Mouse (Mus musculus): ENCODE data around the gene Trib2. TPM values are rescaled to one million over a fixed set of nuclear protein-coding genes. Genes with fewer than 3 reads are reported as not detected.

Gene Trib2
- total and polyA plus RNA-seq, 3 experiments: 8.1 to 13.5 (median 10.6) TPM

DNA sequence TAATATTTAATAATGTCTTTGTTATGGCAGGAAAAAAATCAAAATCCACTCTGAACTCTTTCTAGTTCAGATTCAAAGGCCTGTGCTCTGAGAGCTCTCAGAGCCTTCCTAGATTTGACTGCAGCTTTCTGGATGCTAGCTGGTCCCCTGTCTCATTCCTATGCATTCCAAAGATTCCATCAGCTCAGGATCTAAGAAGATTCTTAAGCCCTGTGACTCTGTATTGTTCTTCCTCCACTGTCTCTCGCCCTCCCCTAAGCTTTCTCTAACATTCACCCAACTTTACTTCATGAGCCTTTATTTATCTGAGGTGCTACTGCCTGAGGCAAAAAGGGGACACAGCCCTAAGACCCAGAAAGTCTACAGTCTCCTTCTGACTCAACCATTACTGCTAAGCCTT is 51.5 kb downstream of the Trib2 start:
- Histone ChIP-seq H3K4me3 (replicated peaks in 1 of 3; ENCODE audit: low read depth in 2 of 3, low read length in 2 of 3, poor library complexity in 1 of 3) (no peak overlapping the region), H3K79me2 (replicated peaks; ENCODE audit: control insufficient read depth, extremely low read depth, insufficient read depth, poor library complexity, severe bottlenecking) (no peaks in the 10 kb centered on the region), H3K4me1 (ENCODE audit: control insufficient read depth in 1 of 2, insufficient read depth in 2 of 2) (peaks cover 0 to 11% of the 10 kb centered on the region in 2 experiments; a peak in 2 of 4 replicates), H3K27me3 (replicated peaks) (no peaks in the 10 kb centered on the region), H3K4me2 (ENCODE audit: insufficient read depth, low read depth, poor library complexity, severe bottlenecking) (no peak overlapping the region), H3K36me3 (replicated peaks in 1 of 2; ENCODE audit: control insufficient read depth in 1 of 2, insufficient read depth in 1 of 2, low read length in 1 of 2) (no peaks in the 10 kb centered on the region), H3K27ac (ENCODE audit: insufficient read depth, low read depth) (no peak overlapping the region), H3K9ac (ENCODE audit: insufficient read depth, low read depth) (no peak overlapping the region), H3K9me3 (replicated peaks; ENCODE audit: low read length) (no peaks in the 10 kb centered on the region)
- TF ChIP-seq KAT2A (IDR thresholded peaks at IDR 0.05; ENCODE audit: insufficient replicate concordance, low read length): no peak
- TF ChIP-seq TBP (conservative IDR thresholded peaks at IDR 0.05; ENCODE audit: low read depth, low read length): no peak
- no peak for TF ChIP-seq HCFC1 (IDR thresholded peaks at IDR 0.05; ENCODE audit: low read depth, low read length)
- no peak for TF ChIP-seq RCOR1 (conservative IDR thresholded peaks at IDR 0.05; ENCODE audit: low read depth, low read length)
- TF ChIP-seq MAZ (IDR thresholded peaks at IDR 0.05; ENCODE audit: low read depth, low read length): no peak
- TF ChIP-seq GABPA (IDR thresholded peaks at IDR 0.05; ENCODE audit: insufficient replicate concordance, low read depth, low read length): no peak
- no peak for TF ChIP-seq ETS1 (conservative IDR thresholded peaks at IDR 0.05; ENCODE audit: low read depth, low read length)
- no peak for TF ChIP-seq JUN (IDR thresholded peaks at IDR 0.05; ENCODE audit: insufficient read depth, low read depth, low read length)
- TF ChIP-seq USF2 (conservative IDR thresholded peaks at IDR 0.05; ENCODE audit: low read depth, low read length): no peak
- no peak for TF ChIP-seq SIN3A (IDR thresholded peaks at IDR 0.05; ENCODE audit: low read length)
- TF ChIP-seq USF1 (IDR thresholded peaks at IDR 0.05; ENCODE audit: low read depth, low read length): no peak
- TF ChIP-seq BHLHE40 (IDR thresholded peaks at IDR 0.05; ENCODE audit: low read depth, low read length): no peak
- no peak for TF ChIP-seq PAX5 (IDR thresholded peaks at IDR 0.05; ENCODE audit: low read length)
- TF ChIP-seq UBTF (IDR thresholded peaks at IDR 0.05; ENCODE audit: low read depth, low read length): no peak
- TF ChIP-seq TCF12 (IDR thresholded peaks at IDR 0.05; ENCODE audit: low read depth, low read length): no peak
- TF ChIP-seq CHD1 (IDR thresholded peaks at IDR 0.05; ENCODE audit: low read depth, low read length): no peak
- no peak for TF ChIP-seq CTCF (conservative IDR thresholded peaks at IDR 0.05 in 1 of 2, IDR thresholded peaks at IDR 0.05 in 1 of 2; ENCODE audit: low read depth in 2 of 2, low read length in 2 of 2)
- no peak for TF ChIP-seq SMC3 (IDR thresholded peaks at IDR 0.05; ENCODE audit: low read depth, low read length)
- TF ChIP-seq MAFK (IDR thresholded peaks at IDR 0.05; ENCODE audit: insufficient replicate concordance, low read length): no peak
- no peak for TF ChIP-seq POLR2AphosphoS2 (IDR thresholded peaks at IDR 0.05; ENCODE audit: low read depth, low read length)
- no peak for DNase-seq (ENCODE audit: extremely low read depth)
- in situ Hi-C loops (cut with MboI; ENCODE audit: low pct_ligation_motif_present, low pct_unique_long_range_greater_than_20kb, low sequenced_read_pairs) (no loop called here), dilution Hi-C loops (cut with MboI; ENCODE audit: extremely low pct_ligation_motif_present, extremely low pct_unique_long_range_greater_than_20kb, low sequenced_read_pairs) (no loop called here)

DNA sequence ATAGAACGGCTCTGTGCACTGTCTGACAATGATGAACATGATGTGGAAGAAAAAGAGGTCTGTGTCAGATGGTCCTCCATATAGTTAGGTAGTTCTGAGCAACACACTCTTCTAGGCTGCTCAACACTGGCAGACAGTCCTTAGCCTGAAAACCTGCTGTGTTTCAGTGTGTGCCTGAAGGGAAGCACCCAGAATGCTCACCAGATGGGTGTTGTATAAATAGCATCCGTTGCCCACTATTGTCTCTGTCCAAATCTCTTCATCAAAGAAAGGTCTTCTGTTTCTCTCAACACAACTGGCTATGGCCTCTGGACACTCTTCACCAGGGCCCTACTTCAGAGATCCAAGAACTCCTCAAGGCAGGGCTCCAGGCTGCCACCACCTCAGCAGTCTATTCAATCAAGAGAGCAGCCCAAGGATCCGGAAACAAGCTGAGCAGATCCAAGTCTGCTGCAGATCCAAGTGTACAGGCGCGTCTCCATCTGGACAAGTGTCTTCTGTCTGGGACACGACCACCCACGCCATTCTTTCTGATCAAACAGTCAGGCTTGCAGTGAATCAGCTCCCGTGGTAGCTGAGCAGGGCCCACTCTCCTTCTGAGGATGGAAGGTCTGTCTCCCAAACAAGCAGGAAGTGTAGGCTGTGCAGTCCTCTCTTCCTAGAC is 55.1 kb downstream of the Trib2 start:
- no peaks in the 10 kb centered on the region for H3K36me3 ChIP-seq (replicated peaks in 1 of 2; ENCODE audit: control insufficient read depth in 1 of 2, insufficient read depth in 1 of 2, low read length in 1 of 2)
- dilution Hi-C loops (cut with MboI; ENCODE audit: extremely low pct_ligation_motif_present, extremely low pct_unique_long_range_greater_than_20kb, low sequenced_read_pairs): no loop called here
- H3K79me2 ChIP-seq (replicated peaks; ENCODE audit: control insufficient read depth, extremely low read depth, insufficient read depth, poor library complexity, severe bottlenecking): no peaks in the 10 kb centered on the region
- H3K27ac ChIP-seq (ENCODE audit: insufficient read depth, low read depth): no peak overlapping the region
- in situ Hi-C loops (cut with MboI; ENCODE audit: low pct_ligation_motif_present, low pct_unique_long_range_greater_than_20kb, low sequenced_read_pairs): no loop called here
- H3K27me3 ChIP-seq (replicated peaks): no peaks in the 10 kb centered on the region
- H3K9ac ChIP-seq (ENCODE audit: insufficient read depth, low read depth): no peak overlapping the region
- H3K9me3 ChIP-seq (replicated peaks; ENCODE audit: low read length): no peaks in the 10 kb centered on the region
- no peak for DNase-seq (ENCODE audit: extremely low read depth)
- peaks cover 3 to 11% of the 10 kb centered on the region in 2 experiments; a peak in 3 of 4 replicates for H3K4me1 ChIP-seq (ENCODE audit: control insufficient read depth in 1 of 2, insufficient read depth in 2 of 2)
- H3K4me2 ChIP-seq (ENCODE audit: insufficient read depth, low read depth, poor library complexity, severe bottlenecking): no peak overlapping the region
- TF ChIP-seq SIN3A (IDR thresholded peaks at IDR 0.05; ENCODE audit: low read length) (no peak), MEF2A (IDR thresholded peaks at IDR 0.05; ENCODE audit: borderline replicate concordance, low read depth, low read length) (no peak)
- no peak overlapping the region for H3K4me3 ChIP-seq (replicated peaks in 1 of 3; ENCODE audit: low read depth in 2 of 3, low read length in 2 of 3, poor library complexity in 1 of 3)
